Mouse (Mus musculus): ENCODE results near the gene Grk3.

Gene Grk3

GRCm38 (mm10) chr5:112936632-112937031 lies 79.0 kb downstream of the Grk3 start:
- DNase-seq (ENCODE audit: low spot score): no peak

GRCm38 (mm10) chr5:112935436-112935835 lies 80.2 kb downstream of the Grk3 start:
- no peak for DNase-seq (ENCODE audit: low spot score)

- no peak for DNase-seq (ENCODE audit: low spot score)
Observed at GRCm38 (mm10) chr5:112932878-112933567, 82.6 kb downstream of the Grk3 start.

- DNase-seq (ENCODE audit: low spot score): no peak
Observed at GRCm38 (mm10) chr5:112931901-112932300, 83.7 kb downstream of the Grk3 start.

GRCm38 (mm10) chr5:112928201-112928881 lies 87.2 kb downstream of the Grk3 start:
- DNase-seq (ENCODE audit: low spot score): no peak

- DNase-seq (ENCODE audit: low spot score): no peak
Observed at GRCm38 (mm10) chr5:112925422-112925821, 90.2 kb downstream of the Grk3 start.

- DNase-seq (ENCODE audit: low spot score): no peak
Observed at GRCm38 (mm10) chr5:112924806-112925205, 90.8 kb downstream of the Grk3 start.

- DNase-seq (ENCODE audit: low spot score): no peak
Observed at GRCm38 (mm10) chr5:112923841-112924240, 91.8 kb downstream of the Grk3 start.

GRCm38 (mm10) chr5:112921914-112922313 lies 93.7 kb downstream of the Grk3 start:
- DNase-seq (ENCODE audit: low spot score): no peak

GRCm38 (mm10) chr5:112910381-112910780 lies 105.2 kb downstream of the Grk3 start:
- DNase-seq (ENCODE audit: low spot score): no peak

GRCm38 (mm10) chr5:112908169-112908614 lies 107.4 kb downstream of the Grk3 start:
- DNase-seq (ENCODE audit: low spot score): peak; percentile 43

GRCm38 (mm10) chr5:112907504-112907903 lies 108.1 kb downstream of the Grk3 start:
- DNase-seq (ENCODE audit: low spot score): no peak

- DNase-seq (ENCODE audit: low spot score): no peak
Observed at GRCm38 (mm10) chr5:112895674-112896654, 119.6 kb downstream of the Grk3 start, which contains the start of gene Myo18b. Gene Myo18b (minus strand): TSS chr5:112896362.

GRCm38 (mm10) chr5:112893462-112894060 lies 122.0 kb downstream of the Grk3 start:
- no peak for DNase-seq (ENCODE audit: low spot score)

- DNase-seq (ENCODE audit: low spot score): no peak
Observed at GRCm38 (mm10) chr5:112892411-112892810, 123.2 kb downstream of the Grk3 start.

- DNase-seq (ENCODE audit: low spot score): no peak
Observed at GRCm38 (mm10) chr5:112888651-112889050, 126.9 kb downstream of the Grk3 start.

- DNase-seq (ENCODE audit: low spot score): no peak
Observed at GRCm38 (mm10) chr5:112886687-112887491, 128.7 kb downstream of the Grk3 start.

GRCm38 (mm10) chr5:112877391-112878115 lies 138.0 kb downstream of the Grk3 start:
- no peak for DNase-seq (ENCODE audit: low spot score)

- DNase-seq (ENCODE audit: low spot score): peak; percentile 75
Observed at GRCm38 (mm10) chr5:112876846-112877390, 138.7 kb downstream of the Grk3 start.

- no peak for DNase-seq (ENCODE audit: low spot score)
Observed at GRCm38 (mm10) chr5:112872999-112873398, 142.6 kb downstream of the Grk3 start.

All from embryo, embryonic 10 days (tissue).